Mouse (Mus musculus) forebrain, embryonic 14.5 days (tissue): ENCODE results near the gene Sipa1l2. TPM values are rescaled to one million over a fixed set of nuclear protein-coding genes. Genes with fewer than 3 reads are reported as not detected.
A peak's percentile ranks its signal among the peaks of the same experiment; 100 is the strongest.

Experiments used
- ATAC-seq: fragments of 200-750 bp; cut with Nextera tagmentation; 2 replicates; pipeline ENCODE4 v1.8.0; 2017; ENCODE audit warnings: mild to moderate bottlenecking, moderate library complexity
- DNase-seq: peaks from one replicate; pipeline ENCODE4 v3.0.0-alpha.2; 2015; ENCODE audit warnings: low spot score
- H3K27ac ChIP-seq: fragments of 300-500 bp; sonication (generic); 2 replicates; pipeline ENCODE4 v1.5.1; 2014; ENCODE audit warnings: low read depth, mild to moderate bottlenecking, control low read depth, low read length, moderate library complexity
- H3K27me3 ChIP-seq: fragments of 300-500 bp; sonication (generic); replicated peaks from 2 replicates; pipeline ENCODE4 v1.6.1; 2014; ENCODE audit warnings: low read length, control low read depth, mixed read lengths; ENCODE audit not compliant: control insufficient read depth, insufficient read depth
- H3K36me3 ChIP-seq: fragments of 300-500 bp; sonication (generic); 2 replicates; pipeline ENCODE4 v1.6.1; 2014; ENCODE audit warnings: low read length, control low read depth; ENCODE audit not compliant: control insufficient read depth, insufficient read depth
- H3K4me1 ChIP-seq: fragments of 300-500 bp; sonication (generic); 2 replicates; pipeline ENCODE4 v1.6.1; 2014; ENCODE audit warnings: antibody characterized with exemption, low read length, control low read depth; ENCODE audit not compliant: control insufficient read depth, insufficient read depth
- H3K4me2 ChIP-seq: fragments of 300-500 bp; sonication (generic); 2 replicates; pipeline ENCODE4 v1.6.1; 2014; ENCODE audit warnings: mild to moderate bottlenecking, control low read depth, low read length
- H3K4me3 ChIP-seq: fragments of 300-500 bp; sonication (generic); 2 replicates; pipeline ENCODE4 v1.5.1; 2014; ENCODE audit warnings: low read depth, low read length, control low read depth
- H3K9ac ChIP-seq: fragments of 300-500 bp; sonication (generic); 2 replicates; pipeline ENCODE4 v1.6.1; 2014; ENCODE audit warnings: mild to moderate bottlenecking, low read length, control low read depth, moderate library complexity
- H3K9me3 ChIP-seq: fragments of 300-500 bp; sonication (generic); replicated peaks from 2 replicates; pipeline ENCODE4 v1.6.1; 2016; ENCODE audit warnings: low read length, control low read depth, mixed read lengths; ENCODE audit not compliant: control insufficient read depth
- WGBS: fragments of 180-500 bp; shearing (Covaris S2); extraction: QIAGEN DNeasy Blood & Tissue Kit; methylation state at CpG from one replicate; pipeline ENCODE4 v1.1.7; 2014; 5-methylcytosine and 5-hydroxymethylcytosine counted together
- polyA plus RNA-seq: library from polyadenylated mRNA; unstranded; fragments of >200 nt; fragmentation: Nextera tagmentation; extraction: Ambion mirVana; gene quantifications from 2 replicates; pipeline ENCODE4 v1.2.1, GENCODE M21; 2014

Sipa1l2 gene
- polyA plus RNA-seq, 1 experiment from 2014 or later, result 15.5 TPM

- 7% methylated on average over 7 of the region's 7 CpGs for WGBS
- H3K27me3 ChIP-seq, result no peaks in the 10 kb centered on the region
- H3K27ac ChIP-seq, result peak overlapping the region; percentile 67; the same call in 1 of the 2 replicates
- H3K9ac ChIP-seq, result no peak overlapping the region
- no peak overlapping the region for H3K4me3 ChIP-seq
- no peaks in the 10 kb centered on the region for H3K9me3 ChIP-seq
- H3K36me3 ChIP-seq, result peaks cover 41% of the 10 kb centered on the region
- H3K4me2 ChIP-seq, result no peak overlapping the region
- ATAC-seq (peak; percentile 69), DNase-seq (peak; percentile 66)
- peaks cover 12% of the 10 kb centered on the region for H3K4me1 ChIP-seq
Observed at GRCm38 (mm10) chr8:125484530-125485196, 84.9 kb downstream of the Sipa1l2 start.

GRCm38 (mm10) chr8:125482491-125483096 is 87.0 kb downstream of the Sipa1l2 start:
- Histone ChIP-seq H3K4me2 (no peak overlapping the region), H3K4me3 (no peak overlapping the region), H3K9me3 (no peaks in the 10 kb centered on the region), H3K36me3 (peaks cover 36% of the 10 kb centered on the region), H3K27ac (no peak overlapping the region), H3K27me3 (no peaks in the 10 kb centered on the region), H3K9ac (no peak overlapping the region), H3K4me1 (peaks cover 12% of the 10 kb centered on the region)
- DNase-seq (no peak), ATAC-seq (no peak)
- WGBS, result 90% methylated on average over 5 of the region's 5 CpGs

- no peaks in the 10 kb centered on the region for H3K27me3 ChIP-seq
- WGBS, result 47% methylated on average over 12 of the region's 12 CpGs
- H3K36me3 ChIP-seq, result peaks cover 43% of the 10 kb centered on the region
- H3K9me3 ChIP-seq, result no peaks in the 10 kb centered on the region
- peak overlapping the region; percentile 36; the same call in 1 of the 2 replicates for H3K27ac ChIP-seq
- H3K4me1 ChIP-seq, result peaks cover 5% of the 10 kb centered on the region
- no peak overlapping the region for H3K4me2 ChIP-seq
- no peak overlapping the region for H3K4me3 ChIP-seq
- no peak overlapping the region for H3K9ac ChIP-seq
- DNase-seq (peak; percentile 79), ATAC-seq (peak; percentile 37)
Observed at GRCm38 (mm10) chr8:125474876-125475275, 94.7 kb downstream of the Sipa1l2 start.

- WGBS, result 83% methylated on average over 9 of the region's 9 CpGs
- DNase-seq, result no peak
- H3K4me3 ChIP-seq, result no peak overlapping the region
- H3K27ac ChIP-seq, result no peak overlapping the region
- no peaks in the 10 kb centered on the region for H3K9me3 ChIP-seq
- H3K27me3 ChIP-seq, result no peaks in the 10 kb centered on the region
- no peak overlapping the region for H3K4me2 ChIP-seq
- H3K36me3 ChIP-seq, result peaks cover 66% of the 10 kb centered on the region
- H3K9ac ChIP-seq, result no peak overlapping the region
- ATAC-seq, result no peak
- peaks cover 5% of the 10 kb centered on the region for H3K4me1 ChIP-seq
Observed at GRCm38 (mm10) chr8:125471374-125471773, 98.2 kb downstream of the Sipa1l2 start.

- peaks cover 12% of the 10 kb centered on the region for H3K4me1 ChIP-seq
- H3K9me3 ChIP-seq, result no peaks in the 10 kb centered on the region
- H3K4me3 ChIP-seq, result no peak overlapping the region
- peaks cover 49% of the 10 kb centered on the region for H3K36me3 ChIP-seq
- H3K9ac ChIP-seq, result no peak overlapping the region
- H3K27ac ChIP-seq, result no peak overlapping the region
- WGBS, result 10% methylated on average over 6 of the region's 6 CpGs
- H3K4me2 ChIP-seq, result no peak overlapping the region
- DNase-seq (peak; percentile 67), ATAC-seq (peak; percentile 62; the same call in 1 of the 2 replicates)
- no peaks in the 10 kb centered on the region for H3K27me3 ChIP-seq
Observed at GRCm38 (mm10) chr8:125465156-125465821, 104.3 kb downstream of the Sipa1l2 start.

- Histone ChIP-seq H3K27me3 (no peaks in the 10 kb centered on the region), H3K27ac (no peak overlapping the region), H3K9ac (no peak overlapping the region), H3K4me2 (no peak overlapping the region), H3K36me3 (peaks cover 31% of the 10 kb centered on the region), H3K4me3 (no peak overlapping the region), H3K9me3 (no peaks in the 10 kb centered on the region), H3K4me1 (peaks cover 12% of the 10 kb centered on the region)
- WGBS, result 41% methylated on average over 7 of the region's 7 CpGs
- DNase-seq (no peak), ATAC-seq (no peak)
Observed at GRCm38 (mm10) chr8:125462901-125463300, 106.7 kb downstream of the Sipa1l2 start.

GRCm38 (mm10) chr8:125461504-125461903 is 108.1 kb downstream of the Sipa1l2 start:
- ATAC-seq (no peak), DNase-seq (no peak)
- peaks cover 12% of the 10 kb centered on the region for H3K4me1 ChIP-seq
- H3K9ac ChIP-seq, result no peak overlapping the region
- H3K27me3 ChIP-seq, result no peaks in the 10 kb centered on the region
- H3K4me2 ChIP-seq, result no peak overlapping the region
- H3K4me3 ChIP-seq, result no peak overlapping the region
- H3K9me3 ChIP-seq, result no peaks in the 10 kb centered on the region
- 81% methylated on average over 1 of the region's 1 CpGs for WGBS
- no peak overlapping the region for H3K27ac ChIP-seq
- peaks cover 24% of the 10 kb centered on the region for H3K36me3 ChIP-seq

- H3K36me3 ChIP-seq, result peaks cover 21% of the 10 kb centered on the region
- no peak overlapping the region for H3K27ac ChIP-seq
- no peaks in the 10 kb centered on the region for H3K27me3 ChIP-seq
- peaks cover 8% of the 10 kb centered on the region for H3K4me1 ChIP-seq
- WGBS, result 10% methylated on average over 6 of the region's 6 CpGs
- ATAC-seq (no peak), DNase-seq (peak; percentile 15)
- no peak overlapping the region for H3K9ac ChIP-seq
- H3K4me3 ChIP-seq, result no peak overlapping the region
- no peaks in the 10 kb centered on the region for H3K9me3 ChIP-seq
- no peak overlapping the region for H3K4me2 ChIP-seq
Observed at GRCm38 (mm10) chr8:125460602-125461001, 109.0 kb downstream of the Sipa1l2 start.

- Histone ChIP-seq H3K4me2 (no peak overlapping the region), H3K27ac (no peak overlapping the region), H3K4me1 (no peaks in the 10 kb centered on the region), H3K27me3 (no peaks in the 10 kb centered on the region), H3K36me3 (peaks cover 84% of the 10 kb centered on the region), H3K9me3 (no peaks in the 10 kb centered on the region), H3K9ac (no peak overlapping the region), H3K4me3 (no peak overlapping the region)
- DNase-seq (no peak), ATAC-seq (no peak)
- WGBS, result 58% methylated on average over 6 of the region's 6 CpGs
Observed at GRCm38 (mm10) chr8:125449048-125449447, 120.6 kb downstream of the Sipa1l2 start.
